Mouse (Mus musculus) forebrain, embryonic 13.5 days (tissue): ENCODE results near the gene Tmed11. TPM values are rescaled to one million over a fixed set of nuclear protein-coding genes. Genes with fewer than 3 reads are reported as not detected.
"Not testable (repeated sequence)": the region's sequence is repeated elsewhere in the genome, so short reads cannot be mapped to it uniquely, and the experiment has no call there.

Source experiments
- ATAC-seq: fragments of 200-750 bp; cut with Nextera tagmentation; 2 replicates; pipeline ENCODE4 v1.8.0; 2017
- H3K27ac ChIP-seq: fragments of 300-500 bp; sonication (generic); 2 replicates; pipeline ENCODE4 v1.5.1; 2015; ENCODE audit warnings: inconsistent platforms, mild to moderate bottlenecking, moderate library complexity
- H3K27me3 ChIP-seq: fragments of 300-500 bp; sonication (generic); 2 replicates; pipeline ENCODE4 v1.6.1; 2015; ENCODE audit warnings: mild to moderate bottlenecking, inconsistent platforms
- H3K36me3 ChIP-seq: fragments of 300-500 bp; sonication (generic); 2 replicates; pipeline ENCODE4 v1.6.1; 2015; ENCODE audit warnings: mild to moderate bottlenecking, inconsistent platforms; ENCODE audit not compliant: poor library complexity, severe bottlenecking
- H3K4me1 ChIP-seq: fragments of 300-500 bp; sonication (generic); 2 replicates; pipeline ENCODE4 v1.6.1; 2015; ENCODE audit warnings: inconsistent platforms
- H3K4me2 ChIP-seq: fragments of 300-500 bp; sonication (generic); 2 replicates; pipeline ENCODE4 v1.6.1; 2015; ENCODE audit warnings: inconsistent platforms, mild to moderate bottlenecking, moderate library complexity
- H3K4me3 ChIP-seq: fragments of 300-500 bp; sonication (generic); 2 replicates; pipeline ENCODE4 v1.5.1; 2015; ENCODE audit warnings: mild to moderate bottlenecking, inconsistent platforms
- H3K9ac ChIP-seq: fragments of 300-500 bp; sonication (generic); 2 replicates; pipeline ENCODE4 v1.6.1; 2015; ENCODE audit warnings: mild to moderate bottlenecking, inconsistent platforms
- H3K9me3 ChIP-seq: fragments of 300-500 bp; sonication (generic); replicated peaks from 2 replicates; pipeline ENCODE4 v1.6.1; 2016; ENCODE audit warnings: inconsistent platforms
- WGBS: fragments of 180-500 bp; shearing (Covaris S2); methylation state at CpG from one replicate; pipeline ENCODE4 v1.1.7; 2015; 5-methylcytosine and 5-hydroxymethylcytosine counted together
- polyA plus RNA-seq: library from polyadenylated mRNA; unstranded; fragments of >200 nt; fragmentation: Nextera tagmentation; extraction: Ambion mirVana; gene quantifications from 2 replicates; pipeline ENCODE4 v1.2.1, GENCODE M21; 2015

The Tmed11 gene
- not detected in 2 replicates for polyA plus RNA-seq

- ATAC-seq, H3K4me1 ChIP-seq, H3K4me2 ChIP-seq, H3K27ac ChIP-seq, H3K9me3 ChIP-seq, H3K4me3 ChIP-seq, H3K9ac ChIP-seq, H3K36me3 ChIP-seq, H3K27me3 ChIP-seq: not testable (repeated sequence)
- 55% methylated on average over 2 of the region's 2 CpGs for WGBS
Measured at GRCm38 (mm10) chr5:108795263-108795662, at the start of gene Tmed11. Gene Tmed11 (minus strand): TSS chr5:108795363.

GRCm38 (mm10) chr5:108836156-108836555 is 41.0 kb upstream of the Tmed11 start:
- no peaks in the 10 kb centered on the region for H3K36me3 ChIP-seq
- no peaks in the 10 kb centered on the region for H3K4me1 ChIP-seq
- H3K9ac ChIP-seq = no peak overlapping the region
- no peaks in the 10 kb centered on the region for H3K9me3 ChIP-seq
- no peak for ATAC-seq
- no peak overlapping the region for H3K4me2 ChIP-seq
- 79% methylated on average over 1 of the region's 1 CpGs for WGBS
- H3K27ac ChIP-seq = no peak overlapping the region
- H3K27me3 ChIP-seq = no peaks in the 10 kb centered on the region
- no peak overlapping the region for H3K4me3 ChIP-seq

GRCm38 (mm10) chr5:108823276-108823675 is 28.1 kb upstream of the Tmed11 start:
- Histone ChIP-seq H3K4me2 (no peak overlapping the region), H3K27me3 (no peaks in the 10 kb centered on the region), H3K9ac (no peak overlapping the region), H3K4me1 (no peaks in the 10 kb centered on the region), H3K36me3 (no peaks in the 10 kb centered on the region), H3K27ac (no peak overlapping the region), H3K9me3 (no peaks in the 10 kb centered on the region), H3K4me3 (no peak overlapping the region)
- ATAC-seq = no peak
- 87% methylated on average over 2 of the region's 2 CpGs for WGBS

- WGBS = 81% methylated on average over 2 of the region's 2 CpGs
- not testable (repeated sequence) for H3K36me3 ChIP-seq, H3K4me1 ChIP-seq, H3K4me3 ChIP-seq, H3K9me3 ChIP-seq, H3K4me2 ChIP-seq, H3K27ac ChIP-seq, H3K9ac ChIP-seq, H3K27me3 ChIP-seq, ATAC-seq
Measured at GRCm38 (mm10) chr5:108808750-108809149, 13.6 kb upstream of the Tmed11 start, which contains the start of gene Vmn2r8. Gene Vmn2r8 (minus strand): TSS chr5:108808850.

- Histone ChIP-seq H3K36me3 (no peaks in the 10 kb centered on the region), H3K27me3 (no peaks in the 10 kb centered on the region), H3K4me1 (no peaks in the 10 kb centered on the region), H3K9ac (no peak overlapping the region), H3K27ac (no peak overlapping the region), H3K4me2 (no peak overlapping the region), H3K4me3 (no peak overlapping the region), H3K9me3 (no peaks in the 10 kb centered on the region)
- WGBS = 58% methylated on average over 1 of the region's 1 CpGs
- no peak for ATAC-seq
Measured at GRCm38 (mm10) chr5:108803646-108804045, 8.5 kb upstream of the Tmed11 start.

GRCm38 (mm10) chr5:108790385-108790784 is 4.8 kb downstream of the Tmed11 start:
- not testable (repeated sequence) for ATAC-seq

GRCm38 (mm10) chr5:108774630-108775306 is 20.4 kb downstream of the Tmed11 start, which contains the start of gene Rnf212:
Gene Rnf212 (minus strand): TSS chr5:108774982.
- no peak within 1 kb of the TSS for H3K9ac ChIP-seq
- H3K4me3 ChIP-seq = no peak within 1 kb of the TSS
- no peaks in the 10 kb centered on the region for H3K36me3 ChIP-seq
- H3K9me3 ChIP-seq = no peaks in the 10 kb centered on the region
- no peak within 1 kb of the TSS for H3K4me2 ChIP-seq
- H3K4me1 ChIP-seq = no peaks in the 10 kb centered on the region
- H3K27ac ChIP-seq = no peak within 1 kb of the TSS
- 82% methylated on average over 40 of the region's 40 CpGs for WGBS
- no peaks in the 10 kb centered on the region for H3K27me3 ChIP-seq
- no peak for ATAC-seq

More at GRCm38 (mm10) chr5:108790385-108790784, 4.8 kb downstream of the Tmed11 start:
- not testable (repeated sequence) for H3K4me2 ChIP-seq, H3K9me3 ChIP-seq, H3K27me3 ChIP-seq, H3K4me3 ChIP-seq, H3K4me1 ChIP-seq, H3K36me3 ChIP-seq, H3K9ac ChIP-seq, H3K27ac ChIP-seq
- WGBS = 37% methylated on average over 1 of the region's 1 CpGs

- no peak overlapping the region for H3K27ac ChIP-seq
- H3K36me3 ChIP-seq = no peaks in the 10 kb centered on the region
- no peak overlapping the region for H3K4me2 ChIP-seq
- H3K9ac ChIP-seq = no peak overlapping the region
- H3K4me3 ChIP-seq = no peak overlapping the region
- WGBS = 92% methylated on average over 2 of the region's 2 CpGs
- H3K27me3 ChIP-seq = no peaks in the 10 kb centered on the region
- no peaks in the 10 kb centered on the region for H3K4me1 ChIP-seq
- ATAC-seq = no peak
- no peaks in the 10 kb centered on the region for H3K9me3 ChIP-seq
Measured at GRCm38 (mm10) chr5:108760002-108760401, 35.2 kb downstream of the Tmed11 start.

GRCm38 (mm10) chr5:108758396-108758795 is 36.8 kb downstream of the Tmed11 start:
- H3K27ac ChIP-seq = no peak overlapping the region
- 60% methylated on average over 3 of the region's 3 CpGs for WGBS
- no peak for ATAC-seq

GRCm38 (mm10) chr5:108751258-108751657 is 43.9 kb downstream of the Tmed11 start:
- not testable (repeated sequence) for H3K27ac ChIP-seq, H3K4me1 ChIP-seq, H3K4me3 ChIP-seq, H3K9me3 ChIP-seq, H3K4me2 ChIP-seq, ATAC-seq, H3K27me3 ChIP-seq, H3K36me3 ChIP-seq, H3K9ac ChIP-seq
- WGBS = 84% methylated on average over 4 of the region's 4 CpGs

More at GRCm38 (mm10) chr5:108758396-108758795, 36.8 kb downstream of the Tmed11 start:
- H3K4me1 ChIP-seq = no peaks in the 10 kb centered on the region
- no peaks in the 10 kb centered on the region for H3K36me3 ChIP-seq
- no peaks in the 10 kb centered on the region for H3K27me3 ChIP-seq
- H3K9me3 ChIP-seq = no peaks in the 10 kb centered on the region
- no peak overlapping the region for H3K4me3 ChIP-seq
- no peak overlapping the region for H3K4me2 ChIP-seq
- no peak overlapping the region for H3K9ac ChIP-seq

GRCm38 (mm10) chr5:108750328-108751210 is 44.6 kb downstream of the Tmed11 start:
- no peak overlapping the region for H3K4me2 ChIP-seq
- H3K9me3 ChIP-seq = no peaks in the 10 kb centered on the region
- H3K4me1 ChIP-seq = no peaks in the 10 kb centered on the region
- no peak overlapping the region for H3K27ac ChIP-seq
- H3K27me3 ChIP-seq = no peaks in the 10 kb centered on the region
- no peak overlapping the region for H3K9ac ChIP-seq
- no peaks in the 10 kb centered on the region for H3K36me3 ChIP-seq
- no peak for ATAC-seq
- WGBS = 84% methylated on average over 5 of the region's 5 CpGs
- no peak overlapping the region for H3K4me3 ChIP-seq

GRCm38 (mm10) chr5:108744629-108745028 is 50.5 kb downstream of the Tmed11 start:
- Histone ChIP-seq H3K36me3 (no peaks in the 10 kb centered on the region), H3K27me3 (no peaks in the 10 kb centered on the region), H3K9me3 (no peaks in the 10 kb centered on the region), H3K4me1 (no peaks in the 10 kb centered on the region), H3K4me2 (no peak overlapping the region), H3K4me3 (no peak overlapping the region), H3K27ac (no peak overlapping the region), H3K9ac (no peak overlapping the region)
- WGBS = 78% methylated on average over 3 of the region's 3 CpGs
- no peak for ATAC-seq
